Mouse (Mus musculus) lung, embryonic 15.5 days (tissue): ENCODE measurements at regions not wholly inside any gene's neighbourhood (a gene's known extent, or its start where the extent isn't known, plus 50 kb on each side); places are given as distances from the start of the nearest gene placed in this dataset.
"Not testable (repeated sequence)": the region's sequence is repeated elsewhere in the genome, so short reads cannot be mapped to it uniquely, and the experiment has no call there.

Experiments
- ATAC-seq: fragments of 200-750 bp; cut with Nextera tagmentation; 2 replicates; pipeline ENCODE4 v1.8.0; 2017; ENCODE audit warnings: moderate number of reproducible peaks, borderline replicate concordance; ENCODE audit not compliant: low FRiP score, low TSS enrichment; ENCODE audit errors: extremely low read depth
- H3K27ac ChIP-seq: fragments of 300-500 bp; sonication (generic); 2 replicates; pipeline ENCODE4 v1.5.1; 2015; ENCODE audit warnings: moderate library complexity, mild to moderate bottlenecking, inconsistent platforms
- H3K27me3 ChIP-seq: fragments of 300-500 bp; sonication (generic); 2 replicates; pipeline ENCODE4 v1.6.1; 2015; ENCODE audit warnings: inconsistent platforms
- H3K36me3 ChIP-seq: fragments of 300-500 bp; sonication (generic); 2 replicates; pipeline ENCODE4 v1.6.1; 2015; ENCODE audit warnings: inconsistent platforms
- H3K4me1 ChIP-seq: fragments of 300-500 bp; sonication (generic); 2 replicates; pipeline ENCODE4 v1.6.1; 2015; ENCODE audit warnings: inconsistent platforms
- H3K4me2 ChIP-seq: fragments of 300-500 bp; sonication (generic); 2 replicates; pipeline ENCODE4 v1.6.1; 2015; ENCODE audit warnings: inconsistent platforms, mild to moderate bottlenecking, moderate library complexity
- H3K4me3 ChIP-seq: fragments of 300-500 bp; sonication (generic); 2 replicates; pipeline ENCODE4 v1.5.1; 2015; ENCODE audit warnings: mild to moderate bottlenecking, inconsistent platforms
- H3K9ac ChIP-seq: fragments of 300-500 bp; sonication (generic); 2 replicates; pipeline ENCODE4 v1.6.1; 2015; ENCODE audit warnings: inconsistent platforms
- H3K9me3 ChIP-seq: fragments of 300-500 bp; sonication (generic); 2 replicates; pipeline ENCODE4 v1.6.1; 2016; ENCODE audit warnings: inconsistent platforms
- WGBS: fragments of 180-500 bp; shearing (Covaris S2); methylation state at CpG from one replicate; pipeline ENCODE4 v1.1.7; 2015; 5-methylcytosine and 5-hydroxymethylcytosine counted together

DNA sequence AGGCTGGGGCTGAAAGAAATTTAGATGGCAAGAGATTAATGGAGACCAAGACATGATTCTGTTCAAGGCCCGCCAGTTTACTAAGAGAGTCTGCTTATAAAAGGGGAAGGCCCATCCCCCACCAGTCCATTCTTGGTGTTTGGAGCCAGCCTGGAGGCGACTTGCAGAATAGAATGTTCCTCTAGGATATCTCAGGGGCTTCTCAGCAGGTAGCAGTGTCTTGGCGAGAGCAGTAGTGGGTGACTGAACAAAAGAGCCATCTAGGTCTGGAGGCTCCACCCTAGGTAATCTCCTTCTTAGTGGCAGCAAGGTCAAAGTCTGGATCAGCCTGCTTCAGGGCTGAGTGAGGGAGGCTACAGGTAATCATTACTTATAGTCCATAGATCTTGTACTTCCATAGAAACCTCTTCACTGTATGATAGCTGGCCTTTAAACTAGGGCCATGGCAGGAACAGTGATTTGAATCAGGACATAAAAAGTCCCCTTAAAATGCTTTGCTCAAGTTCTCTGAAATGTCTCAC, 166.0 kb upstream of the Gm5538 start:
- not testable (repeated sequence) for H3K4me2 ChIP-seq, H3K36me3 ChIP-seq, H3K9me3 ChIP-seq, H3K27me3 ChIP-seq, H3K27ac ChIP-seq, H3K9ac ChIP-seq, H3K4me3 ChIP-seq, H3K4me1 ChIP-seq, ATAC-seq
- WGBS, result 52% methylated on average over 3 of the region's 3 CpGs

DNA sequence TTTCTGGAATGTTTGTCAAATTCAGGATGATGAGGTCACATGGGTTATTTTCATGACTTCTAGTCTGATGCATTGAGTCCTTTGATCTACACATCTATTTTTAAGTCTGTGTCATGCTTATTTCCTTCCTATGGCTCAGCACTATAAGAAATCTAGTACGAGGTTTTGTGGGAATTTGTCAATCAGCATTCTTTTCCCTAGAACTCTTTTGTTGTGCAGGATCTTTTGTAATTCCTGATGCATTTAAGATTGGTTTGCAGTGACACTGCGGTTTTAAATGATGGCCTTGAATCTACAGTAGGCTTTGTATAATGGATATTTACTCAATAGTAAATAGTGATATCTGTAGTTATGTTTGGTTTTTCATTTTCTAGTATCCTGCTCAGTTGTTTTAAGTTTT, 187.0 kb upstream of the Gm5538 start:
- no peak overlapping the region for H3K9ac ChIP-seq
- H3K27me3 ChIP-seq, result no peaks in the 10 kb centered on the region
- no peak overlapping the region for H3K27ac ChIP-seq
- H3K36me3 ChIP-seq, result no peaks in the 10 kb centered on the region
- no peaks in the 10 kb centered on the region for H3K9me3 ChIP-seq
- H3K4me2 ChIP-seq, result no peak overlapping the region
- WGBS, result 72% methylated on average over 2 of the region's 2 CpGs
- no peak for ATAC-seq
- H3K4me3 ChIP-seq, result no peak overlapping the region
- no peaks in the 10 kb centered on the region for H3K4me1 ChIP-seq

DNA sequence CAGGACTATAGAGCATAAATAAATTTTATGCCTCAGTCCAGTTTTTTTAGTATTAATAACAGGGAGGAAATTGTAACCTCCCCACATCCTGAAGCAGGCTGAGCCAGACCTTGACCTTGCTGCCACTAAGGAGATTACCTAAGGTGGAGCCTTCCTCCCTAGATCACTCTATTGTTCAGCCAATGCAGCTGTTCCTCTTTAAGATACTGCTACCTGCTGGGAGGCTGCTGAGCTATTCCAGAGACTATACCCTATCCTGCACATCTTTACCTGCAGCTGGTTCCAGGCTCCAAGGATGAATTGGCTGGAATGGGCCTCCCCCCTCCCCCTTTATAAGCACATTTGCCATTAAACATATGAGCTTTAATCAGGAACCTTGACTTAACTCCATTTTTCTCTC, 189.0 kb upstream of the Gm5538 start:
- not testable (repeated sequence) for H3K36me3 ChIP-seq, H3K27ac ChIP-seq, H3K9ac ChIP-seq, H3K4me3 ChIP-seq, H3K4me2 ChIP-seq, H3K9me3 ChIP-seq, ATAC-seq, H3K4me1 ChIP-seq, H3K27me3 ChIP-seq

DNA sequence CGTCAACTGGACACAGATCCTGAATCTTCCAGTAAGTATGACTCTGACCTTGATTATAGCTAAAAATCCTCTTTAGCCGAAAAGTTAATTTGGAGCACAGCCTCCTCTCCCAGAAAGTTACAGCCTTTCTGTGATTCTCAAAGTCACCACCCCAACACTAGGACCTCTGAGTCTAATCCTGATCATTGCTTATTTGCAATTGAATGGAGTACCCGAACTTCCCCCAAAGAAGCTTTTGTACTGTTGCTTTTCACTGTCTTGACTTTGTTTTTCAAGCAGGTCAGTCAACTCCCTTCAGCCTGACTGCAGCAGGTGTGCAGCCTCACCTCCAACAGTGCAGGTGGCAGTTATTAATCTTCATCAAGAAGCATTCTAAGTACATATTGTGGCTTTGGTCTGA, 189.7 kb upstream of the Gm5538 start:
- H3K4me1 ChIP-seq, H3K27ac ChIP-seq, H3K27me3 ChIP-seq, H3K4me2 ChIP-seq, H3K4me3 ChIP-seq, H3K36me3 ChIP-seq, ATAC-seq, H3K9me3 ChIP-seq, H3K9ac ChIP-seq: not testable (repeated sequence)
- 86% methylated on average over 3 of the region's 3 CpGs for WGBS

DNA sequence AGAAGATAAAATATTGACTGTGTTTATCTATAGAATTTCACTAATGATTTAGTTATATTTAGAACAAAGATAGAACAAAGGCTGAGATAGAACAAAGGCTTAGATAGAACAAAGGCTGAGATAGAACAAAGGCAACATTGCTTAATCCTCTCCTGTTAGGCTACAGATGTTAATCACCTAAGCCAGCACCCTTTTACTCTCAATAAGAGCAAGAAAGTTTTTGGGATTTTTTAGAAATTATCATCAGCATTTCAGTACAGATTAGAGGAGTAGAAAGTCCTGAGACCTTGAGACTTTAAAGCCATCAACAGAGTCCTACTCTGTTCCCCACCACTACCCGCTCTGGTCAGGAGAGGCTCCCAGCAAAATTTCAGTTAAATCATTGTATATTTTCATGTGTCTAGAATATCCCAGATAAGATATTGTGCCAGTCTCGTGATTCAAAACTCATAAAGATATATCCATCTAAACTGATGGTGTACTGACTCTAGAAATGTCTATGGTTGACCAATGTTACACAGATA, 187.2 kb upstream of the Igsf10 start:
- H3K27me3 ChIP-seq, result no peaks in the 10 kb centered on the region
- no peak overlapping the region for H3K4me2 ChIP-seq
- H3K4me3 ChIP-seq, result no peak overlapping the region
- no peak overlapping the region for H3K27ac ChIP-seq
- no peaks in the 10 kb centered on the region for H3K4me1 ChIP-seq
- WGBS, result 70% methylated on average over 2 of the region's 2 CpGs
- no peaks in the 10 kb centered on the region for H3K36me3 ChIP-seq
- no peaks in the 10 kb centered on the region for H3K9me3 ChIP-seq
- no peak overlapping the region for H3K9ac ChIP-seq
- ATAC-seq, result no peak

DNA sequence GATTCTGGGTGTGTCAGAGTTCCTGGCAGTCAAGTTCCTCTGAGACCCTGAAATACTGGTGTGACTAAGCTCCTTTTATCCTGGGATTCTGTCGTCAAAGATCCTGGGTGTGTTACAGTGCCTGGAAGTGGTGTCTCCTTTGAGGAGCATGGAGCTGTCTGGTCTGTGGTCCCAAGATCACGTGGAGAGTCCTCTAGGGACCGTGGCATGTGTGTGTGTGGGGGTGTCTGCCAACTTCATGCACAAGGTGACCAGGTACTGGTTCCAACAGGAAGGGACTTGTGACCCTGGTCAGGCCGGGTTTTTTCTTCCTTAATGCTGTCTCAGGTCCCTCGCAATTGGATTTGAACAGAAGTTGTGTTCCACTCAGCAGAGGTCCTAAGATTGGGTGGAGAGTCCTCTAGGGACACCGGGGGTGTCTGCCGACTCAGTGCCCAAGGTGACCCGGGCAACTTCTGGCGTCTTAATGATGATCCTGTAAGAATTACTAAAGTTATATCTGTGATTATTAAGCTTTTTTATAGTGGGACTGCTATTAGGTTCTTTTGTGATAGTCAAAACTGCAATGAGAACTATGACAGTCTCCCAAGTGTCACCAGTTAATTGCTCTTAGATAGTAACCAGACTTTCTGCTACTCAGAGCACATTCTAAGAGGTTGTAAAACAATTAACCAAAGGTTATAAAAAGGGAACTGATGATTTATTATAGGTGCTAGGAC, 186.6 kb upstream of the Igsf10 start:
- no peak overlapping the region for H3K27ac ChIP-seq
- ATAC-seq, result no peak
- H3K9ac ChIP-seq, result no peak overlapping the region
- 81% methylated on average over 9 of the region's 9 CpGs for WGBS
- H3K27me3 ChIP-seq, result no peaks in the 10 kb centered on the region
- H3K9me3 ChIP-seq, result no peaks in the 10 kb centered on the region
- H3K4me3 ChIP-seq, result no peak overlapping the region
- H3K4me2 ChIP-seq, result no peak overlapping the region
- no peaks in the 10 kb centered on the region for H3K36me3 ChIP-seq
- H3K4me1 ChIP-seq, result no peaks in the 10 kb centered on the region

DNA sequence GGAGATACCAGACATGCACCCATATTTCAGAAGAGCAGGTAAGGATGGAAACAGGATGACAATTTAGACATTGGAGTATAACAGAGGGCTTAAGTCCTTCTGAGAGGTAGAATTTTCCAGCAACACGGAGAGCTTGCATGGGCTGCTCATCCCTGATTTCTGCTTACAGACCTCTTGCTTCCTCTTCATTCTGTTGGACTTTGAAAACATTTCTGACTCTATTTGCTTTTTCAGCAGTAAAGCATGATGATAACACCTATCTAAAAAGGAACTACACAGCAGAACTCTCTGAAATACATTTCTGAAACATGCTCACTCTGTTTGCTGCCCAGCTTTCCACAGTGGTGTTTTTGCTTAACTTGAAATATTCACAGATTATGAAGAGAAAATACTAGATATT, 176.6 kb upstream of the Igsf10 start:
- ATAC-seq, result no peak
- H3K27me3 ChIP-seq, result no peaks in the 10 kb centered on the region
- no peaks in the 10 kb centered on the region for H3K9me3 ChIP-seq
- H3K4me3 ChIP-seq, result no peak overlapping the region
- H3K9ac ChIP-seq, result no peak overlapping the region
- no peak overlapping the region for H3K4me2 ChIP-seq
- WGBS, result 59% methylated on average over 1 of the region's 1 CpGs
- no peaks in the 10 kb centered on the region for H3K4me1 ChIP-seq
- no peak overlapping the region for H3K27ac ChIP-seq
- H3K36me3 ChIP-seq, result no peaks in the 10 kb centered on the region

DNA sequence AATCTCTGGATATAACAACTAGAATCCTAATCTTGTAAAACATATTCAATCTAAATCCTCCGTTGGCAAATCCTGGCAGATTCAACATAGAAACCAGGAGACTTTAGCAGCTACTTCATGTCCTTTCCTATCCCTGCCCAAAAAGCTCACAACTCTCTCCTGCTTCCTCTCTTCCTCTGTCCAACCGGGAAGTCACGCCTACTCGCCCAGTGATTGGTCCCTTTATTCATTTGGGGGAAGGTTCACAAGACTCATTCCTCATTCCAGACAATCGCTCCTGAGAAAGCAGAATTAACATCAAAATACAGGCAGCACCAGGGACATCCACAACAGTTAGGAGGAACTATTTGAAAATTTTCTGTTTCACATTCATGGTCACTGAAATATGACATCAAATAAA, 133.9 kb upstream of the Igsf10 start:
- Histone ChIP-seq H3K27me3 (no peaks in the 10 kb centered on the region), H3K9ac (no peak overlapping the region), H3K4me2 (no peak overlapping the region), H3K4me1 (no peaks in the 10 kb centered on the region), H3K36me3 (no peaks in the 10 kb centered on the region), H3K27ac (no peak overlapping the region), H3K4me3 (no peak overlapping the region), H3K9me3 (no peaks in the 10 kb centered on the region)
- ATAC-seq, result no peak
- 27% methylated on average over 5 of the region's 5 CpGs for WGBS

DNA sequence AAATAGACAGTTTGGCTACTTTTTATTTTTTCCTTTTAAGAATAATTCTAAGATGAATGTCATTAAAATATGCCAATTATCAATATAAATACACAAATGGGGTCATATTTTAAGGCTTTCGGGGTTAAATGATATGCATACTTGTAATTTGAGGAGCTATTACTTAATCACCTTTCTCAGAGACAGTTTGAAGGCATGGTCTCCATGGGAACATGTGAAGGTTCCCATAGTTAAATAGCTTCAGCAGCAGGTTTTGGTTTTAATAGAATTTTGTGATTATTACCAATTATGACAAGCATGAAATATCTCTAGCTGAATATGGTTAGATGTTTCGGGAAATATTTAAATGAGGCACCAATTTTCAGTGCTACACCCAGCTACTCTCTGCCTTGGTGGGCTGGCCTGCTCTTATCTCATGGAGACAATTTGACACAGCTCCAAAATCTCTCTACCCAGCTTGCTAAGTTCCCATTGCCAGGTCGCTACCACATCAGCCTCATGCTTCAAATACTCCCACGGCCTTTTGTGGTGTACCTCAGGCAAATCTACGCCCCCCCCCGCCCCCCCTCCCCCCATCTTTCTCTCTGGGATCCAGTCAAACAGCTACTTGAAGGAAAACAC, 133.4 kb upstream of the Igsf10 start:
- Histone ChIP-seq H3K36me3 (no peaks in the 10 kb centered on the region), H3K27ac (no peak overlapping the region), H3K4me2 (no peak overlapping the region), H3K9me3 (no peaks in the 10 kb centered on the region), H3K4me1 (no peaks in the 10 kb centered on the region), H3K27me3 (no peaks in the 10 kb centered on the region), H3K9ac (no peak overlapping the region), H3K4me3 (no peak overlapping the region)
- no peak for ATAC-seq
- 49% methylated on average over 6 of the region's 6 CpGs for WGBS

DNA sequence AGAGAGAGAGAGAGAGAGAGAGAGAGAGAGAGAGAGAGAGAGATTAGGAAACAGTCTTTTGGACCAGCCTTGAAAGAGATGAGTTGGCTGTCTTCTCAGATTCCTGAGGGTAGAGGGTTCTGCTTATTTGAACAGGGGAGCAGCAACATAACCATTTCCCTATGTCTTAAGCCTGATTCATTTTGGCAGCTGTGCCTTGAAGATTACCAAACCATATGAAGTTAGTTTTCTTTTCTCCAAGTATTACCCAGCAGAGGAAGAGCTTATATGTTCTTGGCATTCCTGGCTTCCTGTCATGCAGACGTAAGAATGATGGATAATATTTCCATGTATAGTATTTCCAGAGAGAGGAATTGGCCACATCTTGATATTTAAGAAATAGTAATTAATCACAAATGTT, 124.8 kb upstream of the Igsf10 start:
- Histone ChIP-seq H3K27me3 (no peaks in the 10 kb centered on the region), H3K4me2 (no peak overlapping the region), H3K9ac (no peak overlapping the region), H3K27ac (no peak overlapping the region), H3K36me3 (no peaks in the 10 kb centered on the region), H3K4me1 (no peaks in the 10 kb centered on the region), H3K9me3 (no peaks in the 10 kb centered on the region), H3K4me3 (no peak overlapping the region)
- WGBS, result 30% methylated on average over 1 of the region's 1 CpGs
- no peak for ATAC-seq

DNA sequence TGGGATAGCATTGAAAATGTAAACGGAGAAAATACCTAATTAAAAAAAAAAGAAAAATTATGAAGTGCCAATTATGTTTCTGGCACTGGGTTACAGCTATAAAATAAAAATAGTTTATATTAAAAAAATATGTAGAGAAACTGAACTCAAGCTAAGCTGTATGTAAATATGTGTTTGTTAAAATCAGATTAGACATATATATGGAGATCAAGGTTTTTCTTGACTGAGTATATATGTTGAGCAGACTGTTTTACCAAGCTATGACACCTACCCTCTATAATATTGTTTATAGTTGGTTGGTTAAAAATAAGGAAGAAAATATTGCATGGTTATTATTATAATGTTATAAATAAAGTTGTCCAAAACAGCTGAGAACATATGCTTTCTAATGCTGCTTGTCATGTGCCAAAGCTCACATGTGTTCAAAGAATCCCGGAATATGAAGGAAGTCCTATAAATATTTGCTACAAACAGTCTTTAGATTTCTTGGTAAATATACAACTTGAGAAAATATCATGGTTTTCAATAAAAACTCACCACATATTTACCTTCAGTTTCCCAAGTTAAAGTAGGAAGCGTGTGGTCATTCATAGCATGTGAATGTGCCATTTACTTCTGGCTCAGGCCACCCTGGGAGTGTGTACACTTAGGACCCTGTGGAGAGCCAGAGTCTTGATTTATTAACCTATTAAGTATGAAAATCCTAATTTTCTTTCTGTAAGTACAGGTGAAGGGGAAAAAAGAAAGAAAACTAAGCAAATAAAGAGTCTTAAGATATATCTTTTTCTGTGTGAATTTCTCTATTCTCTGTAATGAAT, 118.4 kb upstream of the Igsf10 start:
- no peak overlapping the region for H3K4me3 ChIP-seq
- no peak overlapping the region for H3K27ac ChIP-seq
- no peak overlapping the region for H3K4me2 ChIP-seq
- no peaks in the 10 kb centered on the region for H3K4me1 ChIP-seq
- no peak for ATAC-seq
- H3K36me3 ChIP-seq, result no peaks in the 10 kb centered on the region
- no peaks in the 10 kb centered on the region for H3K27me3 ChIP-seq
- no peak overlapping the region for H3K9ac ChIP-seq
- WGBS, result 66% methylated on average over 3 of the region's 3 CpGs
- no peaks in the 10 kb centered on the region for H3K9me3 ChIP-seq

DNA sequence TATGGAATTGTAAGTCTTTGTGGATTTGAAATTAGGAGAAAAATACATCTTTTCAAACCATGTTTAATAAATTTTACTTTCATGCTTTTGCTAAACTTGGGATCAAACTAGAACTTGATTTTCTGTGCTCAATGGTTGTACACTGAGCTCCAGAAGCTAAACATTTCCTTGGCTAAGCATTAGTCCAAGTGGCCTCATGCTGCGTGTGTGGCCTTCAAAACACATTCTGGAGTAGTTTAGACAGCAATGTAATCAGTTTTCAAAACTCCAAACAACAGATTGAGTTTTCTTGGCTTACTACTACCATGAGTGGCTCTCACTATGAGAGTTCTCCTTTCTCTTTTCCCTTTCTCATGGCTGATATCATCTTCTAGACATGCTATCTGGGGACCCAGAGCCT, 112.7 kb upstream of the Igsf10 start:
- peak overlapping the region; percentile 50; the same call in 1 of the 2 replicates for H3K27ac ChIP-seq
- peak; percentile 31; the same call in 1 of the 2 replicates for ATAC-seq
- WGBS, result 58% methylated on average over 1 of the region's 1 CpGs

More for the DNA sequence above, 112.7 kb upstream of the Igsf10 start:
- H3K4me2 ChIP-seq, result no peak overlapping the region
- no peaks in the 10 kb centered on the region for H3K27me3 ChIP-seq
- H3K9ac ChIP-seq, result no peak overlapping the region
- H3K36me3 ChIP-seq, result no peaks in the 10 kb centered on the region
- no peak overlapping the region for H3K4me3 ChIP-seq
- no peaks in the 10 kb centered on the region for H3K4me1 ChIP-seq
- H3K9me3 ChIP-seq, result no peaks in the 10 kb centered on the region
